Mouse (Mus musculus) R1 (cell line): ENCODE data around the gene Pax8.

Experiments used
- DNase-seq: peaks from one replicate; pipeline ENCODE4 v3.0.0-alpha.2; 2018; ENCODE audit warnings: low read depth, low spot score

The Pax8 gene

GRCm38 (mm10) chr2:24416668-24417067 is 58.7 kb downstream of the Pax8 start:
- DNase-seq, result no peak

- DNase-seq, result no peak
Observed at GRCm38 (mm10) chr2:24413677-24414076, 61.7 kb downstream of the Pax8 start.

- no peak for DNase-seq
Observed at GRCm38 (mm10) chr2:24413172-24413571, 62.2 kb downstream of the Pax8 start.

GRCm38 (mm10) chr2:24409166-24409565 is 66.2 kb downstream of the Pax8 start:
- DNase-seq, result peak; percentile 72

- DNase-seq, result no peak
Observed at GRCm38 (mm10) chr2:24407701-24408485, 67.5 kb downstream of the Pax8 start.

- peak; percentile 82 for DNase-seq
Observed at GRCm38 (mm10) chr2:24405345-24406012, 69.9 kb downstream of the Pax8 start.

GRCm38 (mm10) chr2:24400711-24401110 is 74.7 kb downstream of the Pax8 start:
- DNase-seq, result no peak

- DNase-seq, result peak; percentile 30
Observed at GRCm38 (mm10) chr2:24397115-24397514, 78.3 kb downstream of the Pax8 start.

- no peak for DNase-seq
Observed at GRCm38 (mm10) chr2:24393251-24393650, 82.1 kb downstream of the Pax8 start.

GRCm38 (mm10) chr2:24387361-24388283 is 87.8 kb downstream of the Pax8 start:
- DNase-seq, result no peak

GRCm38 (mm10) chr2:24386964-24387320 is 88.5 kb downstream of the Pax8 start:
- DNase-seq, result no peak

- DNase-seq, result peak; percentile 27
Observed at GRCm38 (mm10) chr2:24386158-24386963, 89.0 kb downstream of the Pax8 start.

- peak; percentile 66 for DNase-seq
Observed at GRCm38 (mm10) chr2:24385111-24385961, 90.1 kb downstream of the Pax8 start.

- no peak for DNase-seq
Observed at GRCm38 (mm10) chr2:24384393-24384792, 91.0 kb downstream of the Pax8 start.

- no peak for DNase-seq
Observed at GRCm38 (mm10) chr2:24383636-24384035, 91.8 kb downstream of the Pax8 start.

- no peak for DNase-seq
Observed at GRCm38 (mm10) chr2:24382456-24383230, 92.8 kb downstream of the Pax8 start.

- no peak for DNase-seq
Observed at GRCm38 (mm10) chr2:24378747-24379450, 96.5 kb downstream of the Pax8 start.
